Mouse (Mus musculus) gastrocnemius, postnatal 14 days (tissue): ENCODE measurements at regions not wholly inside any gene's neighbourhood (a gene's known extent, or its start where the extent isn't known, plus 50 kb on each side); places are given as distances from the start of the nearest gene placed in this dataset.

Source experiments
- DNase-seq: peaks from one replicate; pipeline ENCODE4 v3.0.0; 2021; ENCODE audit warnings: mixed read lengths
- intact Hi-C: fragments of 180-260 bp; cut with DNase I; formaldehyde crosslinking; loops from one replicate; pipeline ENCODE4 v1.15.1; 2025; ENCODE audit warnings: low total_unique reads

- DNase-seq = no peak
- intact Hi-C loops = no loop called here
Observed at GRCm38 (mm10) chr14:79929451-79929850, 54.4 kb upstream of the Olfm4 start.

- intact Hi-C loops = no loop called here
- DNase-seq = no peak
Observed at GRCm38 (mm10) chr14:79927161-79927560, 56.7 kb upstream of the Olfm4 start.

GRCm38 (mm10) chr14:79916960-79917848 lies 66.7 kb upstream of the Olfm4 start:
- intact Hi-C loops = loop anchor here (10.0 kb wide), 1 partner anchor 72 kb away; no protein-coding TSS in a partner anchor

GRCm38 (mm10) chr14:79914966-79915365 lies 68.9 kb upstream of the Olfm4 start:
- intact Hi-C loops = loop anchor here (10.0 kb wide), 1 partner anchor 70 kb away; no protein-coding TSS in a partner anchor
- no peak for DNase-seq

More at GRCm38 (mm10) chr14:79916960-79917848, 66.7 kb upstream of the Olfm4 start:
- peak; percentile 10 for DNase-seq

GRCm38 (mm10) chr14:79913315-79913714 lies 70.6 kb upstream of the Olfm4 start:
- DNase-seq = no peak
- intact Hi-C loops = loop anchor here (10.0 kb wide), 1 partner anchor 69 kb away; no protein-coding TSS in a partner anchor

- DNase-seq = peak; percentile 10
- intact Hi-C loops = loop anchor here (10.0 kb wide), 1 partner anchor 68 kb away; no protein-coding TSS in a partner anchor
Observed at GRCm38 (mm10) chr14:79912610-79913009, 71.3 kb upstream of the Olfm4 start.

GRCm38 (mm10) chr14:79907761-79908160 lies 76.1 kb upstream of the Olfm4 start:
- no peak for DNase-seq
- intact Hi-C loops = no loop called here

GRCm38 (mm10) chr14:79905574-79905973 lies 78.3 kb upstream of the Olfm4 start:
- intact Hi-C loops = no loop called here
- DNase-seq = no peak

- intact Hi-C loops = no loop called here
Observed at GRCm38 (mm10) chr14:79902355-79902754, 81.5 kb upstream of the Olfm4 start.

GRCm38 (mm10) chr14:79898240-79898639 lies 85.6 kb upstream of the Olfm4 start:
- DNase-seq = no peak
- intact Hi-C loops = no loop called here

More at GRCm38 (mm10) chr14:79902355-79902754, 81.5 kb upstream of the Olfm4 start:
- DNase-seq = no peak

GRCm38 (mm10) chr14:79893241-79893640 lies 90.6 kb upstream of the Olfm4 start:
- DNase-seq = no peak
- intact Hi-C loops = no loop called here

GRCm38 (mm10) chr14:79890682-79891081 lies 93.2 kb upstream of the Olfm4 start:
- DNase-seq = no peak
- intact Hi-C loops = no loop called here

- intact Hi-C loops = no loop called here
- no peak for DNase-seq
Observed at GRCm38 (mm10) chr14:79890280-79890679, 93.6 kb upstream of the Olfm4 start.

- intact Hi-C loops = no loop called here
- DNase-seq = no peak
Observed at GRCm38 (mm10) chr14:79883487-79883886, 100.4 kb upstream of the Olfm4 start.

- intact Hi-C loops = no loop called here
- no peak for DNase-seq
Observed at GRCm38 (mm10) chr14:79881726-79882125, 102.2 kb upstream of the Olfm4 start.

- intact Hi-C loops = no loop called here
- DNase-seq = no peak
Observed at GRCm38 (mm10) chr14:79880065-79880755, 103.7 kb upstream of the Olfm4 start.

GRCm38 (mm10) chr14:79879333-79880035 lies 104.4 kb upstream of the Olfm4 start:
- intact Hi-C loops = no loop called here
- no peak for DNase-seq

GRCm38 (mm10) chr14:79878285-79879019 lies 105.4 kb upstream of the Olfm4 start:
- intact Hi-C loops = no loop called here
- no peak for DNase-seq

- peak; percentile 41 for DNase-seq
- intact Hi-C loops = no loop called here
Observed at GRCm38 (mm10) chr14:79873062-79873461, 102.0 kb upstream of the Pcdh8 start.
